Mouse (Mus musculus) mature B cell (primary cell): Measurements from ENCODE around the gene Hist1h2af.

ENCODE experiments used
- in situ Hi-C: fragments of 300-500 bp; cut with MboI; formaldehyde crosslinking; loops from 2 replicates; pipeline ENCODE4 v1.14.3; 2019

Hist1h2af gene

DNA sequence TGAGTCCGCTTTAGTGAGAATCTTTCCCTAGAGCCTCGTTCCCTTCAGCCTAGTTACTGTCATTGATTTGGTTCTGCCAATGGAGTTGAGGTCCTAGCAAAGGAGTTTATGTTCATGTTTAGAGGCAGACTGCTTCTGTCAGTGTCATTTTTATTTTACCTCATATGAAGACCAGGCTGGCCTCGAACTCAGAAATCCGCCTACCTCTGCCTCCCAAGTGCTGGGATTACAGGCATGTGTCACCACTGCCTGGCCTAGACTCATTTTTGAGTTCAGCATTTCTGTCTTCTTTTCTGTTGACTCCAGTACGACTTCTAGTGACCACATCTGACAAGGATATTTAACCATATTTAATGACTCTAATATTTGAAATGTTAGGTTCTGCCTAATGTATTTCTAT lies 18.4 kb upstream of the Hist1h2af start:
- in situ Hi-C loops, result loop anchor here (5.0 to 10.0 kb wide), 2 partner anchors 83 to 1570 kb away; partner anchors contain the start of gene Zfp184

DNA sequence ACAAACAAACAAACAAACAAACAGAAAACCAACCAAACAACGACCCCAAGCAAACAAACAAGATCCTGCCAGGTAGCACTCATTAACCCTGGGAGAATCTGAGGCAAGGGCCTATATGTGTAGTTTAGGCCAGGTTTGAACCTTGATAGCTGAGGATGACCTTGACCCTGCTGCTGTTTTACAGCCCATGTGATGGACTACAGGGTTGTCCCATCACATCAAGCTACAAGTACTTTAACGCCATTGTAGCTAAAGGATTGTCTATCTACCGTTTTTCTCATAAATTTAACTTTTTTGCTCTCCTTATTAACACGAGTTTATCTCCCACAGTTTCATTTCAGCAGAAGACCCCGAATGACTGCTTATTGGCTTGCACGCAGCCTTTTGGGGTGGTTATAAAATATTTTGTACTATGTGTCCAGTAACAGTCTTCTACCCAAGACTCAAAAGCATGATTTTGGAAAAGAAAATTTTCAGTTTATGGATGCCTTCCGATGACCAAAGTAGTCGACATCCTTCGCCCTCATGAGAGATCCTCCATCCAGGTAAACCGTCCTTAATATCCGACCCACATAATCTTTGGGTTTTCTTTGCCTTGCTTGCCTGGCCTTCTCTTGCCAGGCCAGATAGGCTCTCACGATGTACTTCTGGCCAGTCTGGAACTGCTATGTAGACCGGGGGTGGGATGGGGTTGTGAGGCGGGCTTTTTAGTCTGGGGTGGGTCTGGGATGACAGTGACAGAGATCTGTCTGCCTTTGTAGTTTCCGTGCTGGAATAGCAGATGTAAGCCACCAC lies 17.7 kb upstream of the Hist1h2af start:
- in situ Hi-C loops, result loop anchor here (5.0 to 10.0 kb wide), 2 partner anchors 84 to 1571 kb away; partner anchors contain the start of gene Zfp184

DNA sequence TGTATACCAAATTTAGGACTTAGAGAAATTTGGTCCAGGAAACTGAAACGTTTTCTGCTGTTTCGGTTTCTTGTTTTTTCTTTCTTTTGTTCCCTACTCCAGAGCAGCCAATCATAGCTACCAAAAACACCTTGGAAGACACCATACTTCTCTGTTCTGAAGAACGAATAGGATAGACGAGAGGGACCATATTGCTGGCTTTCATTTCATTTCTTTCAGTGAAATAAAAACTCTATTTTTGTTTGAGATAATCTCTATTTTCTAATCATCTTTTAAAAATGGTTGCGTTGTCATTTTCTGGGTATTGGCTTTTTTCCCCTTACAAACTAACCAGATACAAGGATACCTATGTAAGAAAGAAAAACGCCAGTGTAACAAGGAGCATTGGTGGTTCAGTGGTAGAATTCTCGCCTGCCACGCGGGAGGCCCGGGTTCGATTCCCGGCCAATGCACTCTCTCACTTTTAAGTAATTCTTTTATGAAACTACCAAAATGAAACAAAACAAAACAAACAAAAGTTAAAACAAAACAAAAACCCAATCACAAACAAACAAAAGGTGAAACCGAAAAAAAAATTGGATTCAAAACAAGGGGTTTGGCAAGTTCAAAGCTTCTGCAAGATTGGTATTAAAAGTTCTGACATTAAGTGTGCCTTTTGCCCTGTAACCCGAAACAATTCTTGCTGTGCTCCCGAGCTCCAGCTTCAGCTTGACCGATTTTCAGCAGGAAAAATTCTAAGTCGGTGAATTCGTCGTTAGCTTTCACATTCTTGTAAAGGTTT lies 16.7 kb upstream of the Hist1h2af start:
- in situ Hi-C loops, result loop anchor here (5.0 to 10.0 kb wide), 2 partner anchors 85 to 1572 kb away; partner anchors contain the start of gene Zfp184

DNA sequence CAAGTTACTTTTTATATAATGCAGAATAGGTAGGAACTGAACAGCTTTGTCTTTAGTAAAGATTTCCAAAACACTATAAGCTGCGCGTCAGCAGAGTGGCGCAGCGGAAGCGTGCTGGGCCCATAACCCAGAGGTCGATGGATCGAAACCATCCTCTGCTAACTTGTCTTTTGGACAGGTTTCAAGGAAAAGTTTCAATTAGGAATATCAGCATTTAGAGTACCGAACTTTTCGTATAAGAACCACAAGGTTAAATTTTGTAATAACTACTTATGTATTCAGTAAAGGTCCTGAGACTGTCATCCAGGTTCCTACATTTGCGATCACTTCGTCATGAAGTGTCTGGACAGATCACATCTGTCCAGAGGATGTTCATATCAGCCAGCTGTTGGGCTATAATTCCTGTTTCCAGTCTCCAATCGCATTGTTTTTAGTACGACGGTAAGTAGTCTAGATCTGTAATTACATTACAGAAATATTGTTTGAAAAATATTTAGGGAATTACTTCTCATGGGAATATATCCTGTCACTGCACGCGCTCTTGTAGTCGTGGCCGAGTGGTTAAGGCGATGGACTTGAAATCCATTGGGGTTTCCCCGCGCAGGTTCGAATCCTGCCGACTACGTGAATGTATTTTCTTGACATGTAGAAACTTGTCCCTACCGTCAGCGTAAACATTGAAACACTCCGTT lies 16.0 kb upstream of the Hist1h2af start:
- in situ Hi-C loops, result loop anchor here (5.0 to 10.0 kb wide), 2 partner anchors 85 to 1573 kb away; partner anchors contain the start of gene Zfp184

DNA sequence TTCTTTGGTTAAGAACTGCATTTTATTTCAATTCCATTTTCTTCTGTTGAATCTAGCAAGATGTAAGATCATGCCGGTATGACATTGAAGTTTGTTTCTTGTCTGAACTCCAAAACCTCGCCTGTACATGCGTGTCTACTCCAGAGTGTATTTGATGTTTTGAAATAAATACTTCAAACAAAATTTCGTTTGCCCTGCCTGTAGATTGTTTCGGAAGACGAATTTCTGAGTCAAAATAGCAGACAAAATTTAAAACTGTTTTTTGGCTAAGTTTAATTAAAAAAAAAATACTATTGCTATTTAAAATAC lies 15.5 kb upstream of the Hist1h2af start:
- in situ Hi-C loops, result loop anchor here (5.0 to 10.0 kb wide), 2 partner anchors 86 to 1573 kb away; partner anchors contain the start of gene Zfp184

DNA sequence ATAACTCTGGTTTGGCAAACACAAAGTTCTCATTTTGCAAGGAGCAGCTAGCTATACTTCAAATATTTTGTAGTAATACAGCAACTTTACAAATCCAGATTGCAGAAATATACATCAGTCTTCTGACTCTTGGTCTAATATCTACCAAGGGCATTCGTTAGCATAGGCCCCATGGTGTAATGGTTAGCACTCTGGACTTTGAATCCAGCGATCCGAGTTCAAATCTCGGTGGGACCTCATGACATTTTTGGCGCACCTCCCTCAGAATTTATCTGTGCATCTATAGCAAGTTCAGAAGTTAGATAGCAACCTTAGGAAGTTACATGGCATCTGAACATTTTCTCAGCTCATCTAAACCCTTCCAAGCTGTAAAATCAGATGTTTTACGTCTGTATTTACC lies 14.8 kb upstream of the Hist1h2af start:
- in situ Hi-C loops, result loop anchor here (5.0 to 10.0 kb wide), 2 partner anchors 87 to 1574 kb away; partner anchors contain the start of gene Zfp184

DNA sequence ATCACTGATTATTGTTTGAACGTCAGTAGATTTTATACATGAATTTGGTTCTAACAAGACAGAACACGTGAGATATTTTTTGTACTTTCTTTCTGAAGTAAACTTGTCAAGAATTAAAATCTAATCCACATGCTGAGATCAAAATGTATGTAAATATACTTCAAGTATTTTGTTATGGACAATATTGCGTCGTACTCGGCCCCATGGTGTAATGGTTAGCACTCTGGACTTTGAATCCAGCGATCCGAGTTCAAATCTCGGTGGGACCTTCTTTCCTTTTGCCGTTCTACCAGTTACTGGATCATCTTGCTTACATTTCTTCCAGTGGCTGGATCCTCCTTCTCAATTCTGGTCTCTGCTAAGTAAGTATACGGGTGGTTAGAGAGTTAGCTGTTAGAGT lies 14.3 kb upstream of the Hist1h2af start:
- in situ Hi-C loops, result loop anchor here (5.0 to 10.0 kb wide), 2 partner anchors 87 to 1575 kb away; partner anchors contain the start of gene Zfp184

DNA sequence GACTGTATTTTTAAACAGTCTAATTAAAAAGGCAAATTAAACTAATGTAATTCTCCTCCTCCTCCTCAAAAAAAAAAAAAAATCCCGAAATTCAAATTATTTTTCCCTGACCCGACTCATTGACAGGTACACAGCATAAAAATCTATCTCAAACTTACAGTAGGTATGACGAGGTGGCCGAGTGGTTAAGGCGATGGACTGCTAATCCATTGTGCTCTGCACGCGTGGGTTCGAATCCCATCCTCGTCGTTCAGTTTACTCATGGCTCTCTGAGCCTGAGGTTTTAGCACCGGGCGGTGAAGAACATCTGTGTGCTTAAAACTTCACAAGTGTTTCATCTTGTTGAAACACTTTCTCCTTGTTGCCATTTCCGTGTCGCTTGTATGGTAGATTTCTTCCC lies 12.0 kb upstream of the Hist1h2af start:
- in situ Hi-C loops, result loop anchor here (5.0 kb wide), 1 partner anchor 1479 kb away; the partner anchor contains the start of genes Hist1h2ag, Hist1h2bj and Hist1h4i

DNA sequence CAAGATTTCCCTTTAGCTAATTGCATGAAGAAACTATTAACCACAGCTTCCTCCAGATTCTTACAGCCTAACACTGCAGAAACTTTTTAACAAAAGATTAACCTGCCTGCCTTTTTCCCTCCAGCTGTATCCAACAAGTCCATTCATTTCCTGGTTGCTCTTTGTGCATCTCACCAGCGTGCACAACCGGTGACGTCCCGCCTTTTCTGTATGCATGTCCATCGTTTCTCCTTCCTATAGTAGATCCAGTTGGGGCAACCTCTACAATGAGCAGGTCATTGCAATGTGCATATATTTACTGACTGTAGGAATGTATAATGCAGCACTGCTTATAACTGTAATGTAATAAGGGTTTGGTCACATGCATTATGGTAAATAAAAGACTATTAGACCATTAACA lies 9.7 kb upstream of the Hist1h2af start:
- in situ Hi-C loops, result loop anchor here (5.0 kb wide), 1 partner anchor 1482 kb away; the partner anchor contains the start of genes Hist1h2ag, Hist1h2bj and Hist1h4i

DNA sequence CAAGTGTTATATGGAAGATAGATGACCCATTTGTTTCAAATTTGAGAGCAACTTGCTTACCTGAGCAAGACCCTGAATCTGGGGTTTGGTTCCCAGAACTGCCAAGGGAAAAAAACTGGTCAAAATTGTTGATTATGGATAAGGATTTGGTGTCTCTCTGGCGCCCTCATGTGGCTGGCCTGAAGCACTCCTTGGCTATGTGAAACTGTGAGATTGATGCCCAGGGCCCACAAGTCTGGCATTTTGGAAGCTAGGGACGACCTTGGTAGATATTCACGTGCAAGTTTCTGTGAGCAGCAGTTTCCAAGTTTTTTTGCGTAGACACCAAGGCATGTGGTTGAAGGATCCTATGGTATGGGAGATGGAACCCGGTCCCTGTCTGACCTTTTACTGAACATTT lies 9.1 kb upstream of the Hist1h2af start:
- in situ Hi-C loops, result loop anchor here (5.0 kb wide), 1 partner anchor 1482 kb away; the partner anchor contains the start of genes Hist1h2ag, Hist1h2bj and Hist1h4i

DNA sequence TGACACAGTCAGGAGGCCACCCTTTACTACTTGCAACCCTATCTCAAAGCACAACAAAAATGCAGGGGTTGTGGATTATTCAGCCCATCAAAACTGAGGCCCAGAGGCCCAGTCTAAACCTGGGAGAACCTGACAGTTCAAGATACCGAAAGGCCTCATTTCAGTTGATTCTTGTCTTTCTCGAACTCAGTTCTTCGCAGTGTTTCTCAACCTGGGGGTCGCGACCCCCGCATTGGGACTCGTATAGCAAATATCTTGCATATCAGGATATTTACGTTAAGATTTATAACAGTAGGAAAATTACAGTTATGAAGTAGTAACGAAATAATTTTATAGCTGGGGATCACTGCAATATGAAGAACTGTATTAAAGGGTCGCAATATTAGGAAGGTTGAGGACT lies 7.8 kb upstream of the Hist1h2af start:
- in situ Hi-C loops, result no loop called here

DNA sequence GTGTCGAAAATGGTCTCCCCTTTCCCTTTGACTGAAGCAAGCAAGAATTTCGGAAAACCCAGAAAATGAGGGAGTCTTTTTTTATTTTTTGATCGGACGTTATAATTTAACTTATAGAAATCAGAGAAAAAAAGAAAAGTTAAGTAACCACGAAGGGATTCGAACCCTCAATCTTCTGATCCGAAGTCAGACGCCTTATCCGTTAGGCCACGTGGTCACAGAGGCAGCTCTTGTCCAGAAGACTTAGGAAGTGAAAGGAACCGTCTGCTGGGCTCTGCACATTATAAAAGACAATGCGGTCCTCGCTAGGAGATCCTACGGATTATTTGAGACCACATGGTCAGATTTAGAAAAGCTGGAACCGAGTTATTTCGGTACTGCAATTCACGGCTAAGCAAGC lies 7.4 kb upstream of the Hist1h2af start:
- in situ Hi-C loops, result no loop called here

DNA sequence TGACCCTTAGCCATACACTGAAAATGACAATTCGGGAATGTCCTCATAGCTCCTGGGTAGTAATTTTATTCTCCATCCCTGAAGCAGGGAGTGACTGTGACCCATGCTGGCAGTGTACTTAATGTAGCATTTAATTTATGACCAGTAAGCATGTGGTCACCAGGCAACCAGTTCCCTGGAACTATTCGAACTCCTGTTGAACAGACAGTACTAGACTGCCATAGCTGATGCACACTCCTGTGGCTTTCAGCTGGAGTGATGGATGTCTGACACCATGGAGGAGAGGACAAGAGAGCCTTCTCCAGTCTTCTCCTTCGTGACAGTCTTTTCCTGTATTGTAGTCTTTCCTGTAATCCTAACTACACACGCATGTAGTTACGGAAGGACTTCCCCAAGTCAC lies 4.7 kb upstream of the Hist1h2af start:
- in situ Hi-C loops, result no loop called here

DNA sequence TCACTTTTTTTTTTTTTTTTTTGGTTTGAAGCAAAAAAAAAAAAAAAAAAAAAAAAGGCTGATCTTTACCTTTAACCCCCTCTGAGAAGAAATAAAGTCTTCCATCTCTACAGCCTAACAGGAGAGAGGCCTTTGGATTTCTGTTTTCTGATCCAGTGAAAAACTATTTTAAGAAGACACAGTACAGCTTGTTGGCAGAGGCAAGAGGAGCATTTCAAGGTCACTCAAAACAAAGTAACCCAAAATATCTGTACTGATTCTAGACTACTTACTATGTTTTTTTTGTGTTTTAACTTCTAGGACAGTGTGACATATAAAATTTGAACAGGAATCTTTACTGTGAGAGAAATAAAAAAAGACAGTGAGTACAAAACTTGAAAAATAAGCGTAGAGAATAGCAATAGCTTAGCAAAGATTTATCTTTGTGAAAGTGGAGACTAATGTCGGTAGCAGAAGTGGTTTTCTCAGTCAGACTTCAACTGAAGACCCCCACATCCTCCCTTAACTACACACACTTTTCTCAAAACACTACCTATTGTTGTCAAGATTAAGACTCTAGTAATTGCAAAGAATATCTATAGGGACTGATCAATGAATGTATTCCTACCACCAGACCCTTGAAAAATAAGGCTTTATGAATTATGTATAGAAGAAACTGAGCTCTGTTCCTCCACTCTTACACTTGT lies 4.1 kb upstream of the Hist1h2af start:
- in situ Hi-C loops, result loop anchor here (5.0 kb wide), 1 partner anchor 38 kb away; no protein-coding TSS in a partner anchor

DNA sequence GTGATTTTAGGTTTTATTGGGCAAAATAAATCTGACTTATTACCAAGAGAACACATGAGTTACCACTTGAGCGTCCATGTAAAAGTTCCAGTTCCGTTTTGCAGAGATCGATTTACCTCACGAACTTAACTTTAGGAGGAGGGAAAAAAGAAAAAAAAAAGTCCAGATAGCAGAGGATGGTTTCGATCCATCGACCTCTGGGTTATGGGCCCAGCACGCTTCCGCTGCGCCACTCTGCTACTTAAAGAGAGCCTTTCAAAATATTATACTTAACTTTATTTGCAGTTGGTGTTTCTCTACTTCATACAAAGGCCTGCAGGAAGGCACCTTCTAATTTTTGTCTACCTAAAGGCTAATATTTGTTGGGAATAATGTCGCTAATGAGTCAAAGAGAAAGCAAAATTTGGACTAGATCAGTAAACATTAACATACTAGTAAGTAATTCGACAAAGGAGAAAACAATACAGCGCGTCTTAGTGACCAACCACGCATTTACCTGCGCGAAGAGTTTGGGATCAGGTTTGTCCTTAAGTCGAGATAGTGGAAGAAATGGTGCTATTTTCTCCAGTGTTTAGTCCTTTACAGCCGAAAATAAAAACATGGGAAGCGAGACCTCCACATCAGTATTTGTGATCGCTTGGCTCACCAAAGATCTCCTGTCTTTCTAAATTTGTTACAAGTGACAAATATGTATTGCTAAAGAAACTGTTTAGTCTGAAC lies 3.4 kb upstream of the Hist1h2af start:
- in situ Hi-C loops, result loop anchor here (5.0 kb wide), 1 partner anchor 37 kb away; no protein-coding TSS in a partner anchor

DNA sequence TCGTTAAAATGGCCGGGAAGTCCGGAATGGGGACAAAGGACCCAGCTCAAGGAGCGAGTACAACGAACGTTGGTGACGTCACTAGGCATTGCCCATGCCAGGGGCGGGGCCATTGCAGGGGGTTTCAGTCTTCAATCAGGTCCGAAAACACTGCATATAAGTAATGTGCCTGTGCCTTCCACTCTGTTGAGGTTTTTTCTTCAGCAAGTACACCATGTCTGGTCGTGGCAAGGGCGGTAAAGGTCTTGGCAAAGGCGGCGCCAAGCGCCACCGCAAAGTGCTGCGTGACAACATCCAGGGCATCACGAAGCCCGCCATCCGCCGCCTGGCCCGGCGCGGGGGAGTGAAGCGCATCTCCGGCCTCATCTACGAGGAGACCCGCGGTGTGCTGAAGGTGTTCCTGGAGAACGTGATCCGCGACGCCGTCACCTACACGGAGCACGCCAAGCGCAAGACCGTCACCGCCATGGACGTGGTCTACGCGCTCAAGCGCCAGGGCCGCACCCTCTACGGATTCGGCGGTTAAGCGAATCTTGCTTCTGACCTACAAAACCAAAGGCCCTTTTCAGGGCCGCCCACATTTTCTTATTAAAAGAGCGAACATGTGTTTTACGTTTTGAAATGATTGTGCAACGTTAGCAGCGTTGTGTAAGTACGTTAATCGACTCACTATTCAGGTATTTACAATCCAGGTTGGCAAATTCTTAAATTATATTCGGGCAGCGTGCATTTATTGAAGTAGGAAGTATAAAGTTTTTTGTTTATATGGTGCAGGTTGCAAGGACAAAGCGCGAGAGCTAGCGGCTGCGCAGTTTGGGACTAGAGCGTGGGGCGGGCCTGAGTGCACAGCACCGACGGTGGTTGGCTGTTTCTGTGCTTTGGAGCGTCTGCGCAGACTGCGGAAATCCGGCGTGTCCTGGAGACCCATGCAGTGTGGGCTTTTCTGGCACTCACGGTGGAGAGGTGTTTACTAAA lies 2.5 kb upstream of the Hist1h2af start, which contains the start of gene Hist1h4h:
Gene Hist1h4h, plus strand, starts transcription at position 150 of the 975 bp plus-strand sequence.
- in situ Hi-C loops, result loop anchor here (5.0 kb wide), 1 partner anchor 36 kb away; no protein-coding TSS in a partner anchor

DNA sequence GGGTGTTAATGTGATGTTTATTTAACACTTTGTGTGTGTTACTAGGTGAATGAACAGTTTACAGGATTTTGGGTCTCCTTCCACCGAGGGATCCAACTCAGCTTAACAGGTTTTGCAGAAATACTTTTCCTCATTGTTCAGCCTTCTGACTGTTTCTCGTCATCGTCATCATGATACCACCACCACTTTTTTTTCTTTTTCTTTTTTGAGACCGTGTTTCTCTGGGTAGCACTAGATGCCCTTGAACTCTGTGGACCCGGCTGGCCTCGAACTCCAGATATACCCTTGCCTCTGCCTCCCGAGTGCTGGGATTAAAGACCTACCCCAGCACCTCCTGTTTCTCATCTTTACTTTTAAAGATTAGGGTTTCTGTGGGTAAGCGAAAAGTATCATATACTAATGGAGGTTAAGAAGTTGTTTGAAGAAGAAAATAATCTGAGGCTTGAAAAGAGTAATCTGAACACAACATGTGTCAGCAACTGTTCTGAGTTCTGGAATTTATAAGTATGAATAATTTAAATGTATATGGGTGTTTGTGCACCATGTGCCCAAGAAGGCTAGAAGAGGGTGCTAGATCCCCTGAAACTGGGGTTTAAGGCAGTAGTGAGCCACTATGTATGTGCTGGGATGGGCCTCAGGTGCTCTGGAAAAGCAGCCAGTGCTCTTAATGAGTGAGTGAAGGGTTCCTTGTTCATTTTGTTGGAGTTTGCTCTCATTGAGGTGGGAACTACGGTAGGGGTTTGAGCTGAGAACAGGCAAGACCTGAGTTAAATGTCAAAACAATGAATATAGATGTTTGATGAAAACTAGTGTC lies 1.2 kb upstream of the Hist1h2af start:
- in situ Hi-C loops, result loop anchor here (5.0 kb wide), 1 partner anchor 35 kb away; no protein-coding TSS in a partner anchor
